Mouse (Mus musculus): ENCODE measurements at regions not wholly inside any gene's neighbourhood (a gene's known extent, or its start where the extent isn't known, plus 50 kb on each side); places are given as distances from the start of the nearest gene placed in this dataset.

- Histone ChIP-seq H3K4me2 (no peak overlapping the region), H3K27ac (no peak overlapping the region), H3K27me3 (no peaks in the 10 kb centered on the region), H3K4me1 (replicated peaks) (peaks cover 4% of the 10 kb centered on the region; the same call in 1 of the 2 replicates), H3K4me3 (no peak overlapping the region), H3K9me3 (replicated peaks) (no peaks in the 10 kb centered on the region), H3K36me3 (no peaks in the 10 kb centered on the region), H3K9ac (no peak overlapping the region)
- 84% methylated on average over 15 of the region's 15 CpGs for WGBS
- no peak for ATAC-seq (replicated peaks; ENCODE audit: insufficient number of reproducible peaks, insufficient read depth, low FRiP score, low read depth)
These were observed 120.3 kb downstream of the Etnk1 start for GRCm38 (mm10) chr6:143287322-143287721.

GRCm38 (mm10) chr6:143288491-143289130, 121.6 kb downstream of the Etnk1 start:
- WGBS = 84% methylated on average over 19 of the region's 19 CpGs
- no peak for ATAC-seq (replicated peaks; ENCODE audit: insufficient number of reproducible peaks, insufficient read depth, low FRiP score, low read depth)

GRCm38 (mm10) chr6:143293648-143294047, 126.6 kb downstream of the Etnk1 start:
- Histone ChIP-seq H3K4me1 (replicated peaks) (peaks cover 3% of the 10 kb centered on the region), H3K27ac (no peak overlapping the region), H3K4me3 (no peak overlapping the region), H3K27me3 (no peaks in the 10 kb centered on the region), H3K9ac (no peak overlapping the region), H3K9me3 (replicated peaks) (no peaks in the 10 kb centered on the region), H3K36me3 (no peaks in the 10 kb centered on the region), H3K4me2 (no peak overlapping the region)
- 53% methylated on average over 3 of the region's 3 CpGs for WGBS
- no peak for ATAC-seq (replicated peaks; ENCODE audit: insufficient number of reproducible peaks, insufficient read depth, low FRiP score, low read depth)

More at GRCm38 (mm10) chr6:143288491-143289130, 121.6 kb downstream of the Etnk1 start:
- Histone ChIP-seq H3K27ac (no peak overlapping the region), H3K4me1 (replicated peaks) (peaks cover 7% of the 10 kb centered on the region), H3K27me3 (no peaks in the 10 kb centered on the region), H3K9ac (no peak overlapping the region), H3K4me2 (no peak overlapping the region), H3K4me3 (no peak overlapping the region), H3K36me3 (no peaks in the 10 kb centered on the region), H3K9me3 (replicated peaks) (no peaks in the 10 kb centered on the region)

GRCm38 (mm10) chr6:143298391-143298790, 131.4 kb downstream of the Etnk1 start:
- no peak overlapping the region for H3K27ac ChIP-seq
- H3K36me3 ChIP-seq = no peaks in the 10 kb centered on the region
- H3K4me2 ChIP-seq = no peak overlapping the region
- WGBS = 77% methylated on average over 5 of the region's 5 CpGs
- ATAC-seq (replicated peaks; ENCODE audit: insufficient number of reproducible peaks, insufficient read depth, low FRiP score, low read depth) = no peak
- no peaks in the 10 kb centered on the region for H3K27me3 ChIP-seq
- no peak overlapping the region for H3K4me3 ChIP-seq
- no peaks in the 10 kb centered on the region for H3K4me1 ChIP-seq (replicated peaks)
- no peak overlapping the region for H3K9ac ChIP-seq
- no peaks in the 10 kb centered on the region for H3K9me3 ChIP-seq (replicated peaks)

- WGBS = 91% methylated on average over 10 of the region's 10 CpGs
- no peaks in the 10 kb centered on the region for H3K4me1 ChIP-seq (replicated peaks)
- H3K36me3 ChIP-seq = no peaks in the 10 kb centered on the region
- no peak overlapping the region for H3K4me2 ChIP-seq
- no peak overlapping the region for H3K9ac ChIP-seq
- H3K27ac ChIP-seq = no peak overlapping the region
- no peak overlapping the region for H3K4me3 ChIP-seq
- no peaks in the 10 kb centered on the region for H3K9me3 ChIP-seq (replicated peaks)
- H3K27me3 ChIP-seq = no peaks in the 10 kb centered on the region
- ATAC-seq (replicated peaks; ENCODE audit: insufficient number of reproducible peaks, insufficient read depth, low FRiP score, low read depth) = no peak
These were observed 134.4 kb downstream of the Etnk1 start for GRCm38 (mm10) chr6:143301414-143301813.

GRCm38 (mm10) chr6:143307327-143307726, 140.3 kb downstream of the Etnk1 start:
- Histone ChIP-seq H3K27ac (no peak overlapping the region), H3K36me3 (no peaks in the 10 kb centered on the region), H3K4me1 (replicated peaks) (no peaks in the 10 kb centered on the region), H3K9ac (no peak overlapping the region), H3K4me3 (no peak overlapping the region), H3K9me3 (replicated peaks) (no peaks in the 10 kb centered on the region), H3K27me3 (no peaks in the 10 kb centered on the region), H3K4me2 (no peak overlapping the region)
- no peak; the same call in 1 of the 2 replicates for ATAC-seq (replicated peaks; ENCODE audit: insufficient number of reproducible peaks, insufficient read depth, low FRiP score, low read depth)
- WGBS = 61% methylated on average over 6 of the region's 6 CpGs

GRCm38 (mm10) chr6:143315859-143316258, 148.8 kb downstream of the Etnk1 start:
- Histone ChIP-seq H3K36me3 (no peaks in the 10 kb centered on the region), H3K4me2 (no peak overlapping the region), H3K4me1 (replicated peaks) (no peaks in the 10 kb centered on the region), H3K9ac (no peak overlapping the region), H3K4me3 (no peak overlapping the region), H3K27ac (no peak overlapping the region), H3K27me3 (no peaks in the 10 kb centered on the region), H3K9me3 (replicated peaks) (no peaks in the 10 kb centered on the region)
- no peak for ATAC-seq (replicated peaks; ENCODE audit: insufficient number of reproducible peaks, insufficient read depth, low FRiP score, low read depth)
- 55% methylated on average over 9 of the region's 9 CpGs for WGBS

GRCm38 (mm10) chr6:143320426-143320825, 153.4 kb downstream of the Etnk1 start:
- H3K36me3 ChIP-seq = no peaks in the 10 kb centered on the region
- no peak overlapping the region for H3K9ac ChIP-seq
- peaks cover 5% of the 10 kb centered on the region for H3K4me1 ChIP-seq (replicated peaks)
- H3K27me3 ChIP-seq = 0 out of 2 replicates have a peak, but pooled peaks cover 4% of the 10 kb centered on the region
- 47% methylated on average over 7 of the region's 7 CpGs for WGBS
- no peak overlapping the region for H3K27ac ChIP-seq
- ATAC-seq (replicated peaks; ENCODE audit: insufficient number of reproducible peaks, insufficient read depth, low FRiP score, low read depth) = no peak
- H3K9me3 ChIP-seq (replicated peaks) = no peaks in the 10 kb centered on the region
- no peak overlapping the region for H3K4me3 ChIP-seq
- H3K4me2 ChIP-seq = no peak overlapping the region

GRCm38 (mm10) chr6:143324636-143325035, 157.6 kb downstream of the Etnk1 start:
- H3K4me1 ChIP-seq (replicated peaks) = peaks cover 5% of the 10 kb centered on the region
- no peak for ATAC-seq (replicated peaks; ENCODE audit: insufficient number of reproducible peaks, insufficient read depth, low FRiP score, low read depth)
- no peak overlapping the region for H3K4me2 ChIP-seq
- H3K4me3 ChIP-seq = no peak overlapping the region
- 9% methylated on average over 8 of the region's 8 CpGs for WGBS
- H3K9me3 ChIP-seq (replicated peaks) = no peaks in the 10 kb centered on the region
- no peak overlapping the region for H3K27ac ChIP-seq
- 0 out of 2 replicates have a peak, but pooled peaks cover 4% of the 10 kb centered on the region for H3K27me3 ChIP-seq
- H3K9ac ChIP-seq = no peak overlapping the region
- no peaks in the 10 kb centered on the region for H3K36me3 ChIP-seq

- Histone ChIP-seq H3K9ac (no peak overlapping the region), H3K27me3 (no peaks in the 10 kb centered on the region), H3K4me2 (peak overlapping the region; percentile 24), H3K27ac (no peak overlapping the region), H3K4me3 (peak overlapping the region; percentile 26), H3K9me3 (replicated peaks) (no peaks in the 10 kb centered on the region), H3K36me3 (no peaks in the 10 kb centered on the region), H3K4me1 (replicated peaks) (peaks cover 5% of the 10 kb centered on the region)
- WGBS = 72% methylated on average over 22 of the region's 22 CpGs
- peak; percentile 45; the same call in 1 of the 2 replicates for ATAC-seq (replicated peaks; ENCODE audit: insufficient number of reproducible peaks, insufficient read depth, low FRiP score, low read depth)
These were observed 160.1 kb downstream of the Etnk1 start for GRCm38 (mm10) chr6:143326956-143327722.

- Histone ChIP-seq H3K9me3 (replicated peaks) (no peaks in the 10 kb centered on the region), H3K4me1 (replicated peaks) (peaks cover 5% of the 10 kb centered on the region), H3K4me2 (no peak overlapping the region; the same call in 1 of the 2 replicates), H3K36me3 (no peaks in the 10 kb centered on the region), H3K9ac (no peak overlapping the region), H3K4me3 (no peak overlapping the region), H3K27ac (no peak overlapping the region), H3K27me3 (no peaks in the 10 kb centered on the region)
- WGBS = 74% methylated on average over 8 of the region's 8 CpGs
- no peak for ATAC-seq (replicated peaks; ENCODE audit: insufficient number of reproducible peaks, insufficient read depth, low FRiP score, low read depth)
These were observed 160.8 kb downstream of the Etnk1 start for GRCm38 (mm10) chr6:143327788-143328187.
